Mouse (Mus musculus) right cerebral cortex, postnatal 10 days (tissue): ENCODE measurements around the gene Cyyr1.
A peak's percentile ranks its signal among the peaks of the same experiment; 100 is the strongest.
"Not testable (repeated sequence)": the region's sequence is repeated elsewhere in the genome, so short reads cannot be mapped to it uniquely, and the experiment has no call there.

Experiments
- DNase-seq, 2 experiments: peaks; one replicate each; pipeline ENCODE4 v3.0.0; 2021; ENCODE audit warnings: low spot score in 2 of 2

Cyyr1 gene

DNA sequence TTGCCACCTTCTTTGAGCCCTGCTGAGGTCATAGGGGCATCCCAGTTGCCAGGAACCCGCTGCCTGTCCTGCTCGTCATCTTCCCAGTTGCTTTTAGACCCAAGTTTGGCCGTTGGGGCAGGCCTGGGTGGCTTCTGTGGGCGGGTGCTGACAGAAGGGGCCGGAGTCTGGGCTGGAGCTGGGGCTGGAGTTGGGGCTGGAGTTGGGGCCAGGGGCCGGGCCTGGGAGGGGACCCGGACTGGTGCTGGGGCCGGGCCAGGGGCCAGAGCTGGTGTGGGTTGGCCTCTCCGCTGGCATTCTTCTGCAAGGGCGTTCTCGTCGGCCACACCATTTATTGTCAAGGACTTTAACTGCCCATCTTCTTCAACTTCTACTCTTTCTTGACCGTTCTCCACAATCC is at the start of gene Cyyr1:
Gene Cyyr1, minus strand, starts transcription at position 101 of the 400 bp plus-strand sequence.
- not testable (repeated sequence) for DNase-seq

DNA sequence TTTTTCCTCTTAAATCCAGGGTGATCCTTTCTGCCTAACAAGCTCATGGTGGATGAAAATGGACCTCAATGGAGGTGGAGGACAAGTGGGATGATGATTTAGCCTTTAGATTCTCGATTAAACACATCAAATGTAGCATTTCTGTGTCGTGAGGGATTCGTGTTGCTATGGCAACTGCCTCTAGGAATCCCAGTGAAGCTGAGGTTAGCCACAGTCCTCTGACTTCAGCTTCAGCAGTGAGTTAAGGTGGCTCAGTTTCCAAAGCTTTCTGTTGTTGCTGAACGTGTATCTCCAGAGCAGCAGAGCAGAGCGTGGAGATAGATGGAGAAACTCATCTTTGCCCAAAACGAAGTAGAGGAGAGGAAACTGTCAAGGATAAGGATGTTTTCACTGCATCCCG is 35.6 kb upstream of the Cyyr1 start:
- peak; percentile 23 to 39 for DNase-seq

- DNase-seq, result no peak
Measured at GRCm38 (mm10) chr16:85587573-85588226, 34.5 kb upstream of the Cyyr1 start.

DNA sequence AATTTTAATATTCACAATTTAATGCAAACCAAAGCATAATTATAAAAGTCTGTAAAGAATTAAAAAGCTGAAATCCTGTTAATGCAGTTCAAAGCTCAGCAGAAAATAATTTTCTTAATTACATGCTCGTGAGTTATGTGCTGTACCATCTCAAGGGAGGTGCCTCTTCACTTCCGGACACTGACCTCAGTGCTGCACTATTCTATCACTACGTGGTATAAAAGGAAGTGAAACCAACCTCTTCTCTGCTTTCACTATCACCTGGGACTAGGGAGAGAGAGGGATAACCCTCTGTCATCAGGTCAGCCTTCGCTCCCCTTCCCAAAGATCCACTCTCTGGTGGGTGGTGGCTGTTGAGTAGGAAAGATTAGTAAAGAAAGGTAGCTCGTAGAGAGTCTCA is 13.3 kb upstream of the Cyyr1 start:
- DNase-seq, result no peak

DNA sequence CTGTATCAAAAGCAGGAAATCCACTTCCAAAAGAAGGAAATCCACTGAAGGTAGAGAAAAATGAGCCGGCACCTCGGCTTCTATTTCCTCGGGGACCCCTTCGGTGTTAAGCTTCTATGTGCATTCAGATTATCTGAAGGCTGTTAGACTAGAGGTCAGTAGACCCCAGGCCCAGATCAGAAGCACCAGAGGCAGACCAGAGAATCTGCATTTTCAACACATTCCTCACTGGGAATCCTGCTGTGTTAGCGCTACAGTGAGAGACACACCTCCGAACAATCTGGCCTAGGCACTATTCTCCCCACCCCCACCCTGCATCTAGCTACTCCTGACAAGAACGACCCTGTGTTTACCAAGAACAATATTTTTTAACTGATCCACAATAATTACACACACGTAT is 641 bp upstream of the Cyyr1 start:
- no peak for DNase-seq

- DNase-seq, result not testable (repeated sequence)
Measured at GRCm38 (mm10) chr16:85551976-85552375, 1.2 kb downstream of the Cyyr1 start.

DNA sequence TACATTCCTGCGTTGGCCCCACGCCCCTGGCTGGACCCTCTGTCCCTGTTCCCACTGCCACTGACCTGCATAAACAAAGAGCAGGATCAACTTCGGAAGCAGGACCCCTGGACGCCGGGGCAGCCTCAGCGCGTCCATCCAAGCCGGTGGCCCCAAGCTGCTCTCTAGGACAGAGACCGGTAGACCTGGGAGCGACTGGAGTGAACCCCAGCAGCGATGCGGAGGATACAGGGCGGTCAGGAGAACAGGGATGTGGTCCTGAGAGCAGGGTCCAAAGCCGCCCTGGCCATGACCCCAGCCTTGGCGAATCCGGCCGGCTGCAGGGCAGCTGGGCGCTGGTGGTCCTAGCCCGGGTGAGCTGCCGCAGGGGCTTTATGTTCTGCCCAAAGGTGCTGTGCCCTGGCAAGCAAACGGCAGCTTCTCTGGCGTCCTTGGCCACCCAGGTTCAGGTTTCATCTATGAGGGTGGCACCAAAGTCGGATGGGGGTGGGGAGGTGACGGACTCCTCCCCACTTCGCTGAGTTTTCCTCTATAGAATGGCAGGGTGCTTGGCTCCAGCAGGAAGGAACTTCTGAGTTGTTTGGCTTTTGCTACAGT is 3.1 kb downstream of the Cyyr1 start:
- DNase-seq, result peak in 1 of 2 experiments; percentile 19

GRCm38 (mm10) chr16:85546519-85546918 is 6.7 kb downstream of the Cyyr1 start:
- no peak for DNase-seq

DNA sequence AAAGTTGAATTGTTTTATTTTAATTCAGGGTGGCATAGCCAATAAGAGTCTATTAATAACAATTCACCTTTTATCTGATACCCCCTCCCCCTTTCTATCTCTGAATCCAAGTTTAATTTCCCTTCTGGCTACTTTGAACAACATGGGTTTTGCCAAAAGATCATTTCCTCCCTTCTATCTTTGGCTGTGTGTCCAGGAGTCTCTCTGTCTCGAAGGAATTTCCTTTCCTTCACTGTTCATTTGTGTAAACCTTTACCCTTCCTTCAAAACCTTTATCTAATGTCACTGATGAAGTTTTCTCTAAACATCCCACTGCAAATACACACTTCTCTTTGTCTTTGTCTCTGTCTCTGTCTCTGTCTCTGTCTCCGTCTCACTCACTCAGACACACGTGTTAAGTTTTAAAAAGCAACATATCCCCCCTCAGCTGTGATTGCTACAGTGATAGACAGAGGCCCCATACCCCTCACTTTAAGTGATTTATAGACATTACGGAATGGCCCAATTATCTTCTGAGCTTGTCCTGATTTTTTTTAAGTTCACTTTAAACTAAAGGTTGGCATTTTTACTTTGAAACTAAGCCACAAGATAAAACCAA is 11.4 kb downstream of the Cyyr1 start:
- no peak for DNase-seq

DNA sequence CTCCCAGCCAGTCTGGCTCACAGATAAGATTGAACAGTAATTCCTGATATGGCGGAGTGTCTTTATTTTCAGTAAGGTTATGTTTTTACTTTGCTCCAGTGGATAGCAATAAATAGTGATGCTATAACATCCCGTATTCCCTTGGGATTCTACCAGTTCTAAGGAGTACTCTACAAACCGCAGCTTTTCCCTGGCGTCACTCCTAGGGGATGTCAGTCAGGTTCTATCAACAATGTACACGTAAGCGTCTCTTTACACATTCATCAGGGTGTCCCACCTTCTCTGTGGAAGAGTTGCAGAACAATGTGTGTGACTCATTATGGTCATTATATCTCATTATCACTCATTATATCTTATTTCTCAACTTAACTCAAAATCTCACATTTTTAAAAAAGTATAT is 12.2 kb downstream of the Cyyr1 start:
- no peak for DNase-seq

DNA sequence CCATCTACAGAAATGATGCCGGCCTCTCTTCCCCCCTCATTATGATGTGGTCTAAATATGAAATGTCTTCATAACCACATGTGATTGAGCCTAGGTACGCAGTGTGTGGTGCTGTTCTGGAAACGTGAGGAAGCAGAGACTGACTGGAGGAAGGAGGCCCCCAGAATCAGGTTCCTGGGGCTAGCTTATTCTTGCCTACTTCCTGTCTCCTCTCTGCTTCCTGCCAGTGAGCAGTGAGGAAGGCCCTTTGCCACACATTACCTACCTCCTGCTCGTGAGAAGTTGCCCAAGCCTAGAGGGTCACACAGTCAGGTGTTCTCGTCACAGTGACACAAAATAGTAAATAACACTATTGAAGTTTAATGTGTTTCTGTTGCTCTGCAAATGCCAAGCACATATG is 14.8 kb downstream of the Cyyr1 start:
- DNase-seq, result no peak

GRCm38 (mm10) chr16:85536075-85536474 is 17.1 kb downstream of the Cyyr1 start:
- DNase-seq, result no peak

- DNase-seq, result no peak
Measured at GRCm38 (mm10) chr16:85527743-85528620, 25.2 kb downstream of the Cyyr1 start.

DNA sequence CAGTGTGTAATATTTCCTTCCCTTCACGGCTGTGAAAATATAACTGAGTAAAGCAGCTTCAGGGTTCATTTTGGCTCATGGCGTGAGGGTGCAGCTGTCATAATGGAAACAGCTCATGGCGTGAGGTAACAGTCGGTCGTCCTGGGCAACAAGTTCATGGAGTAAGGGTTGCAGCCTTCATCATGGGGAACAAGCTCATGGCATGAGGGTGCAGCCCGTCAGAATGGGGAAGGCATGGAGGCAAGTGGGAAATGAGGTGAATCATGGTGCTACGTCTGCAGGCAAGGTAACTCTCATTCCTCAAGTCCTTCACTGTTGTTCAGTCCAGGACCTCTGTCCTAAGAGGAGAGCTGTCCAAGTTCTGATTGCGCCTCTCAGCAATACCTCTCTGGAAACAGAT is 28.6 kb downstream of the Cyyr1 start:
- DNase-seq, result no peak

GRCm38 (mm10) chr16:85507264-85507663 is 45.9 kb downstream of the Cyyr1 start:
- no peak for DNase-seq

- no peak for DNase-seq
Measured at GRCm38 (mm10) chr16:85505108-85505507, 48.1 kb downstream of the Cyyr1 start.

- DNase-seq, result no peak
Measured at GRCm38 (mm10) chr16:85503416-85503815, 49.8 kb downstream of the Cyyr1 start.

GRCm38 (mm10) chr16:85495837-85496236 is 57.4 kb downstream of the Cyyr1 start:
- DNase-seq, result no peak

- peak in 1 of 2 experiments; percentile 28 for DNase-seq
Measured at GRCm38 (mm10) chr16:85488105-85488607, 65.0 kb downstream of the Cyyr1 start.

DNA sequence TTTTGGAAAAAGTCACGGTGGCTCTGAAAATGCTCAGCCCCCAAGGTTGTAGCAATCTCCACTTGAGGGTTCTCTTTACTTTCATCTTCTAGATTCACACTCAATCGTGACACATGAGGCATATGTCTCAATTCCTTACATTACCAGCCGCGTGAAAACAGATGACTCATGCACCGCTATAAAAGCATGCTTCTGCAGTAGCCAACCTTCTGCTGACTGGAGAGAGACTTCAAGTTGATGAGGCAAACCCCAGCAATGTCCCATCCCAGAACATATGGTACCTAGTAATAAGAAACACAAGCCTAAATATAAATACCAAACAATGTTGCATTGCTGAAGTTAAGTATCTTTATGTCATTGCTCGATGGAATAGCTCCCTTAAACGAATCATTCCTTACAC is 65.9 kb downstream of the Cyyr1 start:
- peak in 1 of 2 experiments; percentile 49 for DNase-seq

DNA sequence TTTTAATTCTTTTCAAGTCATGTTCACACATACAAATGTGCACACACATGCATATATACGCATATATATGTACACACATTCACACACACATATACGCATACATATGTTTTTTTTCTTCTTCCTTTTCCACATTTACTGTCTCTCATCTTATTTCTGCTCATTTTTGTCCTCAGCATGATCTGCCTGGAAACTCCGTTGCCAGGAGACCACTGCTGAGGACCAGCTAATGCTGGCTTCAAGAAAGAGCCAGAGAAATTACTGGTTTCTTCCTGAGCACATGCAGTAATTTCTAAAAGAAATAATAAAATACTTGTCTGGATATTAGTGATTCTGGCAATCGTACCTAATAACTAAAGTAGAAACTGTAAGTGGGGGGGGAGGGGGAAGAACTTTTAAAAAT is 68.6 kb downstream of the Cyyr1 start:
- DNase-seq, result peak; percentile 36 to 51

DNA sequence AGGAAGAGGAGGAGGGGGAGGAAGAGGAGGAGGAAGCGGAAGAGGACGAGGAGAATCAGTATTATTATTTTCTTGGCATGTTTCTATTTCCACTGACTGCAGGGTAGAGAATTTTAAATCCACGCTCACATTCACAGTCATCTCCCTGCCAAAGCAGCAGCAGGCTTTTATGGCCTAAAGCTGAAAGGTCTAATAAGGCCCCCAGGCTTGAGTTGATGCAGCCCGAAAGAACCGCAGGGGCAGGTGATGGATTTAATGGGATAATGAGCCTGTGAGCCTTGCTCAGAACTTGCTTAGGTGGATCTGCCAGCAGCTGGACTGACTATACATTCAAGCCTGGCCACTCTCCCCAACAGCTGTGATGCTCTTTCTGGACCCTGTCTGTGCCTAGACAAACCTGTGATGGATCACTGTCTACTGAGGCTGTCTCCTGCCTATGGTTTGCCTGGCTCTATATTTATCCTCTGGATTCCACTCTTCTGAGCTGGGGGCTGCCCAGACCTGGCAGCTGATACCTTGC is 78.6 kb downstream of the Cyyr1 start:
- no peak for DNase-seq
